Mouse (Mus musculus) kidney, embryonic 16.5 days (tissue): ENCODE results near the gene Eif4g3. TPM values are rescaled to one million over a fixed set of nuclear protein-coding genes. Genes with fewer than 3 reads are reported as not detected.

ENCODE experiments used
- ATAC-seq: fragments of 200-750 bp; cut with Nextera tagmentation; 2 replicates; pipeline ENCODE4 v1.8.0; 2017; ENCODE audit warnings: moderate TSS enrichment; ENCODE audit not compliant: low FRiP score, low TSS enrichment
- H3K27ac ChIP-seq: fragments of 300-500 bp; sonication (generic); 2 replicates; pipeline ENCODE4 v1.5.1; 2014; ENCODE audit warnings: low read length
- H3K27me3 ChIP-seq: fragments of 300-500 bp; sonication (generic); 2 replicates; pipeline ENCODE4 v1.6.1; 2014; ENCODE audit warnings: low read length, control low read depth, mixed read lengths; ENCODE audit not compliant: insufficient read depth
- H3K36me3 ChIP-seq: fragments of 300-500 bp; sonication (generic); 2 replicates; pipeline ENCODE4 v1.6.1; 2014; ENCODE audit warnings: low read length, control low read depth, mixed read lengths; ENCODE audit not compliant: insufficient read depth
- H3K4me1 ChIP-seq: fragments of 300-500 bp; sonication (generic); 2 replicates; pipeline ENCODE4 v1.6.1; 2014; ENCODE audit warnings: low read length, control low read depth, mixed read lengths; ENCODE audit not compliant: insufficient read depth
- H3K4me2 ChIP-seq: fragments of 300-500 bp; sonication (generic); replicated peaks from 2 replicates; pipeline ENCODE4 v1.6.1; 2014; ENCODE audit warnings: low read depth, low read length
- H3K4me3 ChIP-seq: fragments of 300-500 bp; sonication (generic); 2 replicates; pipeline ENCODE4 v1.5.1; 2014; ENCODE audit warnings: mild to moderate bottlenecking, low read length
- H3K9ac ChIP-seq: fragments of 300-500 bp; sonication (generic); replicated peaks from 2 replicates; pipeline ENCODE4 v1.6.1; 2014; ENCODE audit warnings: low read length
- H3K9me3 ChIP-seq: fragments of 300-500 bp; sonication (generic); 2 replicates; pipeline ENCODE4 v1.6.1; 2016; ENCODE audit warnings: low read length, control low read depth
- WGBS: fragments of 180-500 bp; shearing (Covaris S2); extraction: QIAGEN DNeasy Blood & Tissue Kit; methylation state at CpG from one replicate; pipeline ENCODE4 v1.1.7; 2014; 5-methylcytosine and 5-hydroxymethylcytosine counted together
- polyA plus RNA-seq: library from polyadenylated mRNA; unstranded; fragments of >200 nt; fragmentation: Nextera tagmentation; extraction: Ambion mirVana; gene quantifications from 2 replicates; pipeline ENCODE4 v1.2.1, GENCODE M21; 2015

Eif4g3 gene
- polyA plus RNA-seq, 1 experiment from 2014 or later = 32.9 TPM

DNA sequence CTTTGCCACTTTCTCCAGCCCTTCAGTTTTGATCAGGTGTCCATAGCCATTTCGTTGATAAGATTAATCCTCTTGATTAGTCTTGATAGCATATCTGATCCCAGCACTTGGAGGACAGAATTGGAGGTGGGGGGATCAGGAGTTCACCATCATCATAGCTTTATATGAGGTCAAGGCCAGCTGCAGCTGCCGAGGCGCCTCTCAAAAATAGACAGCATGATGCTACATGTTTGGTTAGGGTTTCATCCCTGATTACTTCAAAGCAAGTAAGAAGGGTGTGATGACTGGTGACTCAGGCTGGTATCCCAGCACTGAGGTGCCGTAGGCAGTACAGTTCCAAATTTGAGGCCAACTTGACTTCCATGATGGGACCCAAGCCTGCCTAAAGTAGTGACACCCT lies 176.6 kb downstream of the Eif4g3 start:
- H3K36me3 ChIP-seq = peaks cover 65% of the 10 kb centered on the region
- ATAC-seq = no peak
- 93% methylated on average over 4 of the region's 4 CpGs for WGBS

DNA sequence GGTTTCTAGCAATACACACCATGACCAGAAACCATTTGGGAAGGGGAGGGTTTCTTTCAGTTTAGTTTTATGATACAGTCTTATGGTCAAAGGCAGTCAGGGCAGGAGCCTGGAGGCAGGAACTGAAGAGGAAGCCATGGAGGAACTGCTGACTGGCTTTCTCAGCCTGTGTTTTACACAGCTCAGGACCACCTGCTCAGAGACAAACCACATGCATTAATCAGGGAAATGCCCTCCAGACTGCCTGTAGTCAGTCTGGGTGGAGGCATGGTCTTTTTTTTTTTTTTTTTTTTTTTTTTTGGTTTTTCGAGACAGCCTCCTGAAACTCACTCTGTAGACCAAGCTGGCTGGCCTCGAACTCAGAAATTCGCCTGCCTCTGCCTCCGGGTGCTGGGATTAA lies 179.9 kb downstream of the Eif4g3 start:
- no peaks in the 10 kb centered on the region for H3K4me1 ChIP-seq
- H3K27ac ChIP-seq = no peak overlapping the region
- ATAC-seq = no peak
- H3K9me3 ChIP-seq = no peaks in the 10 kb centered on the region
- no peak overlapping the region for H3K4me2 ChIP-seq
- peaks cover 78% of the 10 kb centered on the region for H3K36me3 ChIP-seq
- H3K27me3 ChIP-seq = no peaks in the 10 kb centered on the region
- H3K9ac ChIP-seq = no peak overlapping the region
- WGBS = 90% methylated on average over 4 of the region's 4 CpGs
- H3K4me3 ChIP-seq = no peak overlapping the region

More for the DNA sequence above, 176.6 kb downstream of the Eif4g3 start:
- Histone ChIP-seq H3K4me1 (peaks cover 2% of the 10 kb centered on the region; the same call in 1 of the 2 replicates), H3K9me3 (no peaks in the 10 kb centered on the region), H3K27ac (no peak overlapping the region), H3K4me2 (no peak overlapping the region), H3K4me3 (no peak overlapping the region), H3K27me3 (no peaks in the 10 kb centered on the region), H3K9ac (no peak overlapping the region)

GRCm38 (mm10) chr4:138179391-138179790 lies 186.6 kb downstream of the Eif4g3 start:
- Histone ChIP-seq H3K9me3 (no peaks in the 10 kb centered on the region), H3K4me1 (no peaks in the 10 kb centered on the region), H3K4me3 (no peak overlapping the region), H3K4me2 (no peak overlapping the region), H3K27ac (no peak overlapping the region), H3K36me3 (peaks cover 85% of the 10 kb centered on the region), H3K27me3 (no peaks in the 10 kb centered on the region), H3K9ac (no peak overlapping the region)
- ATAC-seq = no peak
- 94% methylated on average over 5 of the region's 5 CpGs for WGBS

GRCm38 (mm10) chr4:138180719-138181118 lies 187.9 kb downstream of the Eif4g3 start:
- no peak overlapping the region for H3K9ac ChIP-seq
- H3K27ac ChIP-seq = no peak overlapping the region
- WGBS = 83% methylated on average over 4 of the region's 4 CpGs
- H3K4me3 ChIP-seq = no peak overlapping the region
- no peaks in the 10 kb centered on the region for H3K4me1 ChIP-seq
- peaks cover 85% of the 10 kb centered on the region for H3K36me3 ChIP-seq
- H3K4me2 ChIP-seq = no peak overlapping the region
- H3K9me3 ChIP-seq = no peaks in the 10 kb centered on the region
- no peak for ATAC-seq
- H3K27me3 ChIP-seq = no peaks in the 10 kb centered on the region

DNA sequence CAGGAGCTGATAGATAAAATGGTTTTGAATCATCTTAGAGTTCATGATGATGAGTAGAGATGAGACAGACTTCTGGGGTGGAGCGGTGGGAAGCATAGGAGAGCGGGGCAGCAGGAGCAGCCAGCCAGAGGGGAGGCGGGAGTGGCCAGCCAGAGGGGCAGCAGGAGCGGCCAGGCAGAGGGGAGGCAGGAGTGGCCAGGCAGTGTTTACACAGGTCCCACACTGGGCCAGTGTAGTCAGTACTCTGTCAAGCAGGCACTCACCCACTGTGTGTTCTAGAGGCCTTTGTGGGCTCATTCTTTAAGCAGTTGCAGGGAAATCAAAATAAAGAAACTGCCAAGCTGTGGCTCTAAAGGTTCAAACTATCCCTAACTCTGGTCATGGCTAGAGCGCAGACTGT lies 191.2 kb downstream of the Eif4g3 start:
- Histone ChIP-seq H3K9me3 (no peaks in the 10 kb centered on the region), H3K27me3 (no peaks in the 10 kb centered on the region), H3K36me3 (peaks cover 79% of the 10 kb centered on the region), H3K4me3 (no peak overlapping the region), H3K4me1 (no peaks in the 10 kb centered on the region), H3K27ac (no peak overlapping the region), H3K9ac (no peak overlapping the region), H3K4me2 (no peak overlapping the region)
- WGBS = 84% methylated on average over 5 of the region's 5 CpGs
- no peak for ATAC-seq

DNA sequence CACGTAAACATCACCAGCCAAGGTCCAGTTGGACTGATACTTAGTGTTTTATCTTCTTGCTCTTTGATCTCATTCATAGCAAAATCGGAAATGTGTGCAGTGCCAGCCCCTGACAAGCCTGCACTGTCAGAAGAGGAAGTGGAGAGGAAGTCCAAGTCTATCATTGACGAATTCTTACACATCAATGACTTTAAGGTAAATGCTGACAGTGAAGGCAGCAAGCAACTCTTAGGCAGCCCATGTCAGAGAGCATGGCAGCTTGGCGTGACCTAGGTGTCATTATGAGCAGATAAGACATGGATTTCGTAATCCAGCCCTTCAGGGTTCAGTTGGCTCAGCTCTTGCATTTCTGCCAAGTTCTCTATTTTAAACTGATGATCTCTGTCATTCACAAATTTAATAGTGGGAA lies 191.8 kb downstream of the Eif4g3 start:
- H3K27ac ChIP-seq = no peak overlapping the region
- no peaks in the 10 kb centered on the region for H3K4me1 ChIP-seq
- 81% methylated on average over 5 of the region's 5 CpGs for WGBS
- peaks cover 81% of the 10 kb centered on the region for H3K36me3 ChIP-seq
- no peak overlapping the region for H3K4me3 ChIP-seq
- no peaks in the 10 kb centered on the region for H3K27me3 ChIP-seq
- no peak overlapping the region for H3K9ac ChIP-seq
- no peaks in the 10 kb centered on the region for H3K9me3 ChIP-seq
- no peak overlapping the region for H3K4me2 ChIP-seq
- ATAC-seq = no peak

DNA sequence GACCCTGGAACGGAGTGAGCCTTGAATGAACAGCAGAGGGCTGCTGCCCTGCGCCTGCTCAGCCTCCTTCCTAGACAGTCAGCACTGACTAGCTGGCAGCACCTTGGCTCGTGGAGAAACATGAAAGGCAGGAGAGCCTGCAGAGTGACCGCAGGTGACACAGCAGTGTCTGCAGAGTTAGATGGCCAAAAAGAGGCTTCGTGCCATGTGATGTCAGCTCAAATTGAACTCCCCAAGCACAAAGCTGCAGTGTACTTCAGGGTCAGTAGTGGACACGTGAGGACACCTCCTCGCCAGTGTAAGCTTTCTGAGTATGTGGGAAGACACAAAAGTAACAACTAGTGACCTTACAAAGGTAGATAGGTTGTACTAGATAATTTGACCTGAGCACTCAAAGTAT lies 193.1 kb downstream of the Eif4g3 start:
- Histone ChIP-seq H3K4me1 (no peaks in the 10 kb centered on the region), H3K9me3 (no peaks in the 10 kb centered on the region), H3K27me3 (no peaks in the 10 kb centered on the region), H3K9ac (no peak overlapping the region), H3K4me2 (no peak overlapping the region), H3K4me3 (no peak overlapping the region), H3K36me3 (peaks cover 78% of the 10 kb centered on the region), H3K27ac (no peak overlapping the region)
- 92% methylated on average over 7 of the region's 7 CpGs for WGBS
- ATAC-seq = no peak

- H3K4me2 ChIP-seq = no peak overlapping the region
- H3K4me3 ChIP-seq = no peak overlapping the region
- H3K9ac ChIP-seq = no peak overlapping the region
- no peaks in the 10 kb centered on the region for H3K27me3 ChIP-seq
- no peaks in the 10 kb centered on the region for H3K4me1 ChIP-seq
- no peak for ATAC-seq
- no peaks in the 10 kb centered on the region for H3K9me3 ChIP-seq
- no peak overlapping the region for H3K27ac ChIP-seq
- 90% methylated on average over 7 of the region's 7 CpGs for WGBS
- peaks cover 77% of the 10 kb centered on the region for H3K36me3 ChIP-seq
Observed at GRCm38 (mm10) chr4:138187995-138188394, 195.2 kb downstream of the Eif4g3 start.

GRCm38 (mm10) chr4:138192561-138192960 lies 199.7 kb downstream of the Eif4g3 start:
- WGBS = 86% methylated on average over 5 of the region's 5 CpGs
- no peak overlapping the region for H3K4me2 ChIP-seq
- no peak overlapping the region for H3K27ac ChIP-seq
- no peaks in the 10 kb centered on the region for H3K9me3 ChIP-seq
- no peaks in the 10 kb centered on the region for H3K27me3 ChIP-seq
- H3K36me3 ChIP-seq = peaks cover 82% of the 10 kb centered on the region
- H3K9ac ChIP-seq = no peak overlapping the region
- H3K4me1 ChIP-seq = no peaks in the 10 kb centered on the region
- no peak overlapping the region for H3K4me3 ChIP-seq
- no peak for ATAC-seq

DNA sequence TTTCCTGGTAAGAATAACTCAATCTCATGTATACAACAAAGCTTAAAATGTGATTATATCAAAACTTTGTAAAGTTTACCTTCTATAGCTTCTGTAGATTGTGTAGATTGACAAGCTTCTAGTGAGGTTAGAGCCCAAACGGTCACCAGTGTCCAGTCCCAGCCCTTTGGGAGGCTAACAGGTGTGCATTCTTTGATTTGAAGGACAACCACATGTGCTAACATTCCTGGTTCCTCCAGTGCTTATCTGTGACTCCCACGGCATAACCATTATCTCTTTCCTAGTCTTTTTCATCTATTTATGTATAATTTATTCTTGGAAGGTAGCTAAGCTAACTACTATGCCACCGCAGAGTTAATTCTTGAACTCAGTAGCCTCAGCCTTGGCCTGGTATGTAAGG lies 207.9 kb downstream of the Eif4g3 start:
- ATAC-seq = no peak
- Histone ChIP-seq H3K4me1 (no peaks in the 10 kb centered on the region), H3K9me3 (no peaks in the 10 kb centered on the region), H3K9ac (no peak overlapping the region), H3K4me3 (no peak overlapping the region), H3K4me2 (no peak overlapping the region), H3K27me3 (no peaks in the 10 kb centered on the region), H3K36me3 (peaks cover 79% of the 10 kb centered on the region), H3K27ac (no peak overlapping the region)
- 91% methylated on average over 3 of the region's 3 CpGs for WGBS

GRCm38 (mm10) chr4:138201696-138202095 lies 208.9 kb downstream of the Eif4g3 start:
- H3K9me3 ChIP-seq = no peaks in the 10 kb centered on the region
- ATAC-seq = no peak
- peaks cover 74% of the 10 kb centered on the region for H3K36me3 ChIP-seq
- 80% methylated on average over 9 of the region's 9 CpGs for WGBS
- H3K9ac ChIP-seq = no peak overlapping the region
- no peak overlapping the region for H3K27ac ChIP-seq
- no peak overlapping the region for H3K4me3 ChIP-seq
- H3K4me2 ChIP-seq = no peak overlapping the region
- no peaks in the 10 kb centered on the region for H3K4me1 ChIP-seq
- no peaks in the 10 kb centered on the region for H3K27me3 ChIP-seq
